Mouse (Mus musculus): Measurements from ENCODE around the gene Serpinb9d.
"Not testable (repeated sequence)": the region's sequence is repeated elsewhere in the genome, so short reads cannot be mapped to it uniquely, and the experiment has no call there.

Gene Serpinb9d

DNA sequence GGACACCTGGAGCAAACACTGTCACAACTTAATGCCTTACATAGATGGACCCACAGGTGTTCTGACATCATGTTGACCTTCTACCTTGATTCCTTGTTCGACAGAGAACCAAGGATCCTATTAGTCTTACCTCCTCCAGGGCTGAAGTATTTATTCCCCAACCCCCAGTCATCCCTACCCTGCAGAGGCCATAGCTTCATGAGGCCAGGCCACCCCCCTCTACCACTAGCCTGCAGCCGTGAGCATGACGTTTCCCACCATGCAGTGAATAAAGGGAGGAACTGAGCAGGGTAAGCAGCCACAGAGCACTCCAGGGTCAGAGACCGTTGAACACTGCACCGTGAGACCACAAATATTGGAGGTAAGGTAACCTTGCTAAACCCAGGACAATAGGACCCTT is at the start of gene Serpinb9d:
Gene Serpinb9d, plus strand, starts transcription at position 301 of the 400 bp plus-strand sequence.
- in situ Hi-C loops (cut with MboI, MseI) = no loop called here

DNA sequence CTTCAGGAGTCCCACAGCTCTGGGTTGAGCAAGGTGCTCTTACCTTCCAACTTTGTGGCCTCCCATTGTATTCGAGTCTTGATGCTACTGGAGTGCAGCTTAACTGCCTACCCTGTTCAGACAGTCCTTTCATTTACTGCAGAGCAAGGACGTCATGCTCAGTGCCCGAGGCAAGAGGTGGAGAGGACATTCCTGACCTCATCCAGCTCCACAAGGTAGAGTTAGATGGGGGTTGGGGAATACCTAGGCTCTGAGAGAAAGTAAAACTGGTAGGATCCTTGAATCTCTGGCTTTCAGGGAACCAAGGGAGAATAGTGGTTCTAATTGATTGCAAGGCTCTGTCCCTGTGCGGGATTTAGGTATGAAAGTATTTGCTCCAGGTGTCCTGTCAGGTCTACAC is 33.1 kb upstream of the Serpinb9d start, which contains the start of gene Serpinb9c:
Gene Serpinb9c, minus strand, starts transcription at position 101 of the 400 bp plus-strand sequence.
- in situ Hi-C loops (cut with MboI, MseI) = loop anchor here in 1 of 2 experiments (10.0 kb wide), 1 partner anchor 1745 kb away; no protein-coding TSS in a partner anchor

DNA sequence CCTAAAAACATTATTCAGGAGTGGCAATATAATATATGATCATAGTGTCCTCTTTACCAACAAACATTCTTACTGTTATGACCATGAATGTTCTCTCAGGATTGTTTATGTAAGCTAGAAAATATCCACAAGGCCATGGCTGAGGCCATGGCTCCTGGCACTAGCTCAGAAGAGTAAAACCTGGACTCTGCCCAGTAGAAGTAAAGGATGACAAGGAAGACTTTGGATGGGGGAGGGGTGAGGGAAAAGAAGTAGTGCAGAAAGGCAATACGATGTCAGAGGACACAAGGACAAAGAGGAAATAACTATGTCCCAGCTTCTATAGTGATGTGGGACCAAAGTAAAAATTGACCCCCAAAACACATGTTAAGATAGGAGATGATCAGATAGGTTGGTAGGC is 2.3 kb upstream of the Serpinb9d start:
- in situ Hi-C loops (cut with MboI, MseI) = not testable (repeated sequence)

DNA sequence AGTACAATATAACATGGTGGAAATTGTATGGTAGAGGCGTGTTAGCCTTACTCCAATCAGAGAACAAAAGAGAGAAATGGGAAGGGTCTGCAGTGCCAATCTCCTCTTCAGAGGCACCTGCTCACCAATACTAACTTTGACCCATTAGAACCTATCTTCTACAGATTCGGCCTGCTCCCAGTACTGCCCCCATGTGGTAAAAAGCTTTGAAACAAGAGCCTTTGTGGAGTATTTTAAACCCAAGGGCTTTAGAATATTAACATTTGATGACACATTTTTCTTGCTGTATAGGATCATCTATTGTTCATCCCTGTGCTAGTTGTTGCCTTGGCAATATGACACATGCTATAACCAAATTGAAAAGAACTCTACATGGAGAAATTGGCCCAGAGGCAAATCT is 7.0 kb downstream of the Serpinb9d start:
- in situ Hi-C loops (cut with MboI, MseI) = no loop called here

DNA sequence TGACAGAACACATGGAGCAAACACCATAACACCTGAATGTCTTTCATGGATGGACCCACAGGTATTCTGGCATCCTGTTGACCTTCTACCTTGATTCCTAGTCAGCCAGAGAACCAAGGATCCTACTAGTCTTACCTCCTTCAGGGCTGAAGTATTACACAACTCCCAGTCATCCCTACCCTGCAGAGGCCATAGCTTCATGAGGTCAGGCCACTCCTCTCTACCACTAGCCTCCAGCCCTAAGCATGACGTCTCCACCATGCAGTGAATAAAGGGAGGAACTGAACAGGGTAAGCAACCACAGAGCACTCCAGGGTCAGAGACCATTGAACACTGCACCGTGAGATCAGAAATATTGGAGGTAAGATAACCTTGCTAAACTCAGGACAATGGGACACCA is 56.6 kb downstream of the Serpinb9d start, which contains the start of gene Serpinb9e:
Gene Serpinb9e, plus strand, starts transcription at position 301 of the 400 bp plus-strand sequence.
- in situ Hi-C loops (cut with MboI, MseI) = not testable (repeated sequence)

Measured in T-helper 17 cell (primary cell).